23 mouse cellular contexts compared by ENCODE assay signal in the genomic region with DNA sequence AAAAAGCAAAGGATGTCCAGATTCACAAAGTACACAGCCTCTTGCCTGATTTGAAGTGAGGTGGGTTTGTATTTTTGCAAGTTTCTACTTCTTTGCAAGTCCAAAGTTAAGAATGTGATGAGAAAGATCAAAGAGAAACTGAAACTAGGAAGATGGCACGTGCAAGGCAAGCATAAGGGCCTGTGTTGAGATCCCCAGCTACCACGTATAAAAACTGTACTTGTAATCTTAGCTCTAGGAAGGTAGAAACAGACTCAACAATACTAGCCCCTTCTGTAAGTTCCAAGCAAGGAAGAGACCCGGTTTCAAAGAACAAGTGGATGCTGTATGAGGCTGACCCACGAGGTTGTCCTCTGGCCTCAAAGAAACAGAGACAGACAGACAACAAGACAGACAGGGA.
DNase-seq lines count a peak whose midpoint lies in the region; ATAC-seq and TF ChIP-seq lines count a peak whose summit lies in the region.
"Had no signal": no experiment of that assay in that cellular context is flagged by ENCODE, and none has a peak within 500 bp of the region (broad histone marks: within the 10 kb centered on the region; RNA-seq: fewer than 3 reads in every experiment).

No protein-coding gene starts in this region.

- WGBS in heart, postnatal 0 days: 60% methylated on average over 4 of the region's 4 CpGs

- no peaks in the 10 kb centered on the region for H3K27me3 ChIP-seq in heart, postnatal 0 days (ENCODE audit: control insufficient read depth, insufficient read depth, low read length)
- H3K27me3 ChIP-seq: embryonic facial prominence, embryonic 12.5 days; kidney, embryonic 15.5 days; midbrain, embryonic 13.5 days had no signal

- H3K4me3 ChIP-seq in heart, postnatal 0 days (ENCODE audit: low read depth, low read length): no peak overlapping the region
- H3K4me3 ChIP-seq: embryonic facial prominence, embryonic 12.5 days; heart, embryonic 10.5 days; kidney, embryonic 15.5 days; midbrain, embryonic 13.5 days had no signal

- TF ChIP-seq CTCF in heart, postnatal 0 days (IDR thresholded peaks at IDR 0.05; ENCODE audit: low read depth): no peak

- H3K27ac ChIP-seq in heart, postnatal 0 days (ENCODE audit: low read depth): 0 out of 2 replicates have a peak overlapping the region, but pooled peaks have one; percentile 7
- H3K27ac ChIP-seq: embryonic facial prominence, embryonic 12.5 days; heart, embryonic 10.5 days; hindbrain, postnatal 0 days; kidney, embryonic 15.5 days; liver, embryonic 14.5 days; midbrain, embryonic 13.5 days; stomach, postnatal 0 days had no signal

- intact Hi-C loops in heart, postnatal 36 days (cut with DNase I): no loop called here

- no peak overlapping the region for H3K4me2 ChIP-seq in heart, postnatal 0 days (ENCODE audit: low read depth, low read length)
- H3K4me2 ChIP-seq: embryonic facial prominence, embryonic 12.5 days; kidney, embryonic 15.5 days; midbrain, embryonic 13.5 days had no signal

- H3K9me3 ChIP-seq in heart, postnatal 0 days (replicated peaks; ENCODE audit: control insufficient read depth, low read length): no peaks in the 10 kb centered on the region
- H3K9me3 ChIP-seq: embryonic facial prominence, embryonic 12.5 days; heart, embryonic 10.5 days; kidney, embryonic 15.5 days; midbrain, embryonic 13.5 days had no signal

- ATAC-seq in heart, postnatal 0 days (ENCODE audit: insufficient read depth, low read depth): no peak
- ATAC-seq in megakaryocyte-erythroid progenitor cell, adult 5-6 weeks (replicated peaks; ENCODE audit: low FRiP score, low TSS enrichment, poor library complexity, severe bottlenecking): peak; percentile 36; the same call in 1 of the 2 replicates
- no peak for ATAC-seq in megakaryocyte progenitor cell, adult 5-6 weeks (replicated peaks; ENCODE audit: poor library complexity)
- ATAC-seq: forebrain, postnatal 0 days; hindbrain, postnatal 0 days; midbrain, embryonic 13.5 days had no signal

- no peak overlapping the region for H3K9ac ChIP-seq in heart, postnatal 0 days (replicated peaks; ENCODE audit: low read depth, low read length)
- H3K9ac ChIP-seq: embryonic facial prominence, embryonic 12.5 days; forebrain, postnatal 0 days; kidney, embryonic 15.5 days; liver, embryonic 14.5 days; midbrain, embryonic 13.5 days had no signal

- no peak for DNase-seq in heart, postnatal 0 days (ENCODE audit: low spot score)
- no peak for DNase-seq in heart, postnatal 36 days
- peak; percentile 65 for DNase-seq in A20 (ENCODE audit: low read depth, low spot score)
- peak; percentile 29 for DNase-seq in T-cell, adult 2 months (ENCODE audit: low spot score)
- no peak for DNase-seq in layer of hippocampus, adult 9-11 months
- no peak for DNase-seq in cerebellum, postnatal 10 days
- DNase-seq: cerebellum, adult 11-12 months; cerebellum, postnatal 25 days; forebrain, postnatal 0 days; kidney, adult 11 months; kidney, postnatal 36 days; lung, postnatal 4 days; right cerebral cortex, adult 18-20 months; right cerebral cortex, postnatal 4 days had no signal

- H3K4me1 ChIP-seq in heart, postnatal 0 days (ENCODE audit: control insufficient read depth, insufficient read depth): no peaks in the 10 kb centered on the region
- H3K4me1 ChIP-seq: embryonic facial prominence, embryonic 12.5 days had no signal

- no peak for TF ChIP-seq EP300 in heart, postnatal 0 days (IDR thresholded peaks at IDR 0.05; ENCODE audit: low read depth)

- H3K36me3 ChIP-seq in heart, postnatal 0 days (replicated peaks; ENCODE audit: control insufficient read depth, insufficient read depth, low read length): 0 out of 2 replicates have a peak, but pooled peaks cover 7% of the 10 kb centered on the region

Comparison
In these comparisons a context has a peak if more than half of its experiments do, and no peak if none do; other contexts are left out.
1. DNase-seq: peak in A20 (single experiment) and T-cell, adult 2 months (single experiment); none in heart, postnatal 0 days (single experiment), heart, postnatal 36 days (0 of 2), layer of hippocampus, adult 9-11 months (single experiment) and cerebellum, postnatal 10 days (0 of 2).